Mouse (Mus musculus): ENCODE measurements around the gene Ldlrad2. TPM values are rescaled to one million over a fixed set of nuclear protein-coding genes. Genes with fewer than 3 reads are reported as not detected.

The Ldlrad2 gene
- polyA plus RNA-seq (2012; rRNA removed; ENCODE audit: low replicate concordance): not detected in 2 replicates

GRCm38 (mm10) chr4:137574469-137574868 lies at the start of gene Ldlrad2:
Gene Ldlrad2 (minus strand): TSS chr4:137574569.

GRCm38 (mm10) chr4:137593601-137594495 lies 19.5 kb upstream of the Ldlrad2 start, which contains the start of gene Usp48:
Gene Usp48 (plus strand): TSS chr4:137593755.

Other genes with a start within 250 kb of the Ldlrad2 start
- 156 and 175 TPM in 2 replicates for gene Cdc42, start 216.8 kb downstream of the Ldlrad2 start, polyA plus RNA-seq (2012; rRNA removed; ENCODE audit: low replicate concordance)
- gene Cela3a, start 164.8 kb downstream of the Ldlrad2 start, polyA plus RNA-seq (2012; rRNA removed; ENCODE audit: low replicate concordance): not detected in 2 replicates
- gene Cela3b, start 144.0 kb downstream of the Ldlrad2 start, polyA plus RNA-seq (2012; rRNA removed; ENCODE audit: low replicate concordance): 0.57 and 0.77 TPM in 2 replicates
- gene 1700013G24Rik, start 121.3 kb downstream of the Ldlrad2 start, polyA plus RNA-seq (2012; rRNA removed; ENCODE audit: low replicate concordance): not detected in 2 replicates
- gene Hspg2, start 105.8 kb downstream of the Ldlrad2 start, polyA plus RNA-seq (2012; rRNA removed; ENCODE audit: low replicate concordance): 117 and 143 TPM in 2 replicates
- 59.3 and 88.8 TPM in 2 replicates for gene Usp48, start 19.2 kb upstream of the Ldlrad2 start, polyA plus RNA-seq (2012; rRNA removed; ENCODE audit: low replicate concordance)
- 7.9 and 16.8 TPM in 2 replicates for gene Rap1gap, start 90.2 kb upstream of the Ldlrad2 start, polyA plus RNA-seq (2012; rRNA removed; ENCODE audit: low replicate concordance)
- gene Alpl, start 221.8 kb upstream of the Ldlrad2 start, polyA plus RNA-seq (2012; rRNA removed; ENCODE audit: low replicate concordance): 9.4 and 12.8 TPM in 2 replicates